Mouse (Mus musculus): ENCODE measurements around the gene Bicra. TPM values are rescaled to one million over a fixed set of nuclear protein-coding genes. Genes with fewer than 3 reads are reported as not detected.

Bicra gene
- polyA plus RNA-seq, 1 experiment from 2014 or later, result 5.0 TPM

DNA sequence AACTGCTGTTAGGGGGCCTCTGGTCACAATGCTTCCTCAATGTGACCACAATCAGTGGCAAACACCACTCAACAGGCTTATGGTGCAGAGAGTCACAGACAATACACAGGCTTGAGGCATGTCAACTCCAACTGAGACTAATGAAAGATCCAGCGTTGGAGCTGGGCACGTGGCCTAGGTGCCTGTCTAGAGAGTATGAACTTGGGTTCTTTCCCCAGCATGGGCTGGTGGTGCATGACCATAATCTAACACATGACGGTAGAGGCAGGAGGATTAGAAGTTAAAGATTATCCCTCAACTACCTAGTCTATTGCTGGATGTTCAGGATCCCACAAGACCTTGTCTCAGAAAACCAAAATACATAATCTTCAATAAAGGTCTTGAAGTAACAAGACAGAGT is 56.0 kb downstream of the Bicra start:
- Histone ChIP-seq H3K4me2 (no peak overlapping the region), H3K4me3 (no peak overlapping the region), H3K9me3 (no peaks in the 10 kb centered on the region), H3K27ac (replicated peaks) (no peak overlapping the region), H3K27me3 (replicated peaks) (no peaks in the 10 kb centered on the region), H3K4me1 (no peaks in the 10 kb centered on the region), H3K9ac (no peak overlapping the region), H3K36me3 (peaks cover 100% of the 10 kb centered on the region)
- WGBS, result 90% methylated on average over 3 of the region's 3 CpGs
- no peak for ATAC-seq (ENCODE audit: extremely low read depth, insufficient number of reproducible peaks, low FRiP score, low TSS enrichment)

DNA sequence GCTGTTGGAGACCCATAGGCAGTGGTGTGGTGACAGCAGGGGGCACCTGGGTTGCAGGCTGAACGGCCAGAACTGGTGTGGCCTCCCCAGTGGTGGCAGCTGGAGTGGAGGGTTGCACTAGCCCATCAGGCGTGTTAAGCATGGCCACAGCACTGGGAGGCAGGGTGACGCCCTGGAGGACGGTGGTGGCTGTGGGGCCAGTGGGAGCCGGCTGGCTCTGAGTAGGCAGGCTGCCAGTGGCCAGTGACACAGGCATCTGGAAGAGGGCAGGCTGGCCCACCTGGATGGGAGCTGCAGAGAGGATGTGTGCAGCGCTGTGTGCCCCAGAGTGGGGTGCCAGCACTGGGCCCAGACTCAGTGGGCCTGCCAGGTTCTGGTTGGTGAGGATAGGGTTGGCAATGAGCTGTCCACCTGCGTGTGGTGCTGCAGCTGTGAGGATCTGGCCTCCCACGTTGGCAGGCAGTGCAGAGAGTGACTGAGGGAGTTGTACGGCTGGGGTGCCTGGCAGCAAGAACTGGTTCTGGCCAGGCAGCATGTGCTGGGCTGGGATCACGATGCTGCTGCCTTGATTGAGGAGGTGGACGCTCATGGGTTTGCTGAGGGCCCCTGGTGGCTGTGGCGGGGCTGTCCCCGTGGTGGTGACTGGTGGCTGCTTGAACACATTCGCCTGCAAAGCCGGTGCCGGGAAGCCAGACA is 59.9 kb downstream of the Bicra start:
- ATAC-seq (ENCODE audit: extremely low read depth, insufficient number of reproducible peaks, low FRiP score, low TSS enrichment), result no peak
- H3K27me3 ChIP-seq (replicated peaks), result no peaks in the 10 kb centered on the region
- H3K36me3 ChIP-seq, result peaks cover 90% of the 10 kb centered on the region
- WGBS, result 86% methylated on average over 16 of the region's 16 CpGs
- H3K9ac ChIP-seq, result no peak overlapping the region
- no peak overlapping the region for H3K4me2 ChIP-seq
- no peaks in the 10 kb centered on the region for H3K9me3 ChIP-seq
- no peak overlapping the region for H3K27ac ChIP-seq (replicated peaks)
- no peak overlapping the region for H3K4me3 ChIP-seq
- 0 out of 2 replicates have a peak, but pooled peaks cover under 1% of the 10 kb centered on the region for H3K4me1 ChIP-seq

- peaks cover 68% of the 10 kb centered on the region for H3K36me3 ChIP-seq
These were observed 64.9 kb downstream of the Bicra start for GRCm38 (mm10) chr7:15982729-15983407.

GRCm38 (mm10) chr7:15981538-15981937 is 66.2 kb downstream of the Bicra start:
- H3K4me3 ChIP-seq, result no peak overlapping the region
- H3K36me3 ChIP-seq, result peaks cover 68% of the 10 kb centered on the region
- peak overlapping the region; percentile 78 for H3K27ac ChIP-seq (replicated peaks)
- peaks cover 30% of the 10 kb centered on the region for H3K4me1 ChIP-seq
- ATAC-seq (ENCODE audit: extremely low read depth, insufficient number of reproducible peaks, low FRiP score, low TSS enrichment), result no peak
- H3K9ac ChIP-seq, result 0 out of 2 replicates have a peak overlapping the region, but pooled peaks have one; percentile 50
- no peaks in the 10 kb centered on the region for H3K9me3 ChIP-seq
- WGBS, result 56% methylated on average over 4 of the region's 4 CpGs
- H3K27me3 ChIP-seq (replicated peaks), result no peaks in the 10 kb centered on the region
- H3K4me2 ChIP-seq, result no peak overlapping the region

More at GRCm38 (mm10) chr7:15982729-15983407, 64.9 kb downstream of the Bicra start:
- H3K9me3 ChIP-seq, result no peaks in the 10 kb centered on the region
- no peaks in the 10 kb centered on the region for H3K27me3 ChIP-seq (replicated peaks)
- H3K4me1 ChIP-seq, result peaks cover 30% of the 10 kb centered on the region
- H3K4me2 ChIP-seq, result no peak overlapping the region
- H3K27ac ChIP-seq (replicated peaks), result no peak overlapping the region
- H3K9ac ChIP-seq, result no peak overlapping the region
- no peak overlapping the region for H3K4me3 ChIP-seq
- no peak for ATAC-seq (ENCODE audit: extremely low read depth, insufficient number of reproducible peaks, low FRiP score, low TSS enrichment)
- WGBS, result 34% methylated on average over 4 of the region's 4 CpGs

DNA sequence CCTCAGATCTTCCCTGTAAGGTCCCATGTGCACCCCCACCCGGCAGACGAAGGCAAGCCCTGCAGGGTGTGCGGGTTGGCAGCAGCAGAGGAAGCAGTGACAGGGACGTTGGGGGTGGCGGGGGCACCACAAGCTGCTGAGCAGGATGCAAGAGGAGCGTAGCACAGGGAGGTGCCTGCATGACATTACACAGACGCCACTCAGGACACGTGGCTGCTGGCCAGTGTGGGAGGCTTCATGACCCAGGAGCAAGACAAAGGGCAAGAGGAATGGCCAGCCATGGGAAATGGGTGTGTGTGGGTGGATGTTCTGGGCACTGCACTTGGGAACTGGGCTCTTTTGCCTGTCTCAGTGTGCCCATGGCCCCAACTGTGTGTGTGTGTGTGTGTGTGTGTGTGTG is 67.5 kb downstream of the Bicra start:
- no peaks in the 10 kb centered on the region for H3K9me3 ChIP-seq
- 53% methylated on average over 8 of the region's 8 CpGs for WGBS
- no peak overlapping the region for H3K4me3 ChIP-seq
- H3K4me2 ChIP-seq, result no peak overlapping the region
- peak; percentile 55; the same call in 1 of the 2 replicates for ATAC-seq (ENCODE audit: extremely low read depth, insufficient number of reproducible peaks, low FRiP score, low TSS enrichment)
- H3K27me3 ChIP-seq (replicated peaks), result no peaks in the 10 kb centered on the region
- peak overlapping the region; percentile 78; the same call in 1 of the 2 replicates for H3K27ac ChIP-seq (replicated peaks)
- peaks cover 64% of the 10 kb centered on the region for H3K36me3 ChIP-seq
- H3K4me1 ChIP-seq, result peaks cover 30% of the 10 kb centered on the region
- H3K9ac ChIP-seq, result peak overlapping the region; percentile 64; the same call in 1 of the 2 replicates

- 72% methylated on average over 4 of the region's 4 CpGs for WGBS
- Histone ChIP-seq H3K4me1 (peaks cover 12% of the 10 kb centered on the region), H3K9ac (no peak overlapping the region), H3K36me3 (peaks cover 91% of the 10 kb centered on the region), H3K4me3 (no peak overlapping the region), H3K27me3 (replicated peaks) (no peaks in the 10 kb centered on the region), H3K9me3 (no peaks in the 10 kb centered on the region), H3K27ac (replicated peaks) (no peak overlapping the region), H3K4me2 (no peak overlapping the region)
- ATAC-seq (ENCODE audit: extremely low read depth, insufficient number of reproducible peaks, low FRiP score, low TSS enrichment), result no peak
These were observed 71.8 kb downstream of the Bicra start for GRCm38 (mm10) chr7:15975904-15976303.

- Histone ChIP-seq H3K4me2 (no peak overlapping the region), H3K9ac (no peak overlapping the region), H3K27me3 (replicated peaks) (no peaks in the 10 kb centered on the region), H3K9me3 (no peaks in the 10 kb centered on the region), H3K4me3 (no peak overlapping the region), H3K4me1 (peaks cover 7% of the 10 kb centered on the region), H3K27ac (replicated peaks) (no peak overlapping the region), H3K36me3 (peaks cover 91% of the 10 kb centered on the region)
- no peak for ATAC-seq (ENCODE audit: extremely low read depth, insufficient number of reproducible peaks, low FRiP score, low TSS enrichment)
- 87% methylated on average over 10 of the region's 10 CpGs for WGBS
These were observed 72.3 kb downstream of the Bicra start for GRCm38 (mm10) chr7:15975451-15975850.

- ATAC-seq (ENCODE audit: extremely low read depth, insufficient number of reproducible peaks, low FRiP score, low TSS enrichment), result no peak
- Histone ChIP-seq H3K4me1 (no peaks in the 10 kb centered on the region), H3K9me3 (no peaks in the 10 kb centered on the region), H3K27ac (replicated peaks) (no peak overlapping the region), H3K4me3 (no peak overlapping the region), H3K4me2 (no peak overlapping the region), H3K9ac (no peak overlapping the region), H3K27me3 (replicated peaks) (no peaks in the 10 kb centered on the region), H3K36me3 (peaks cover 94% of the 10 kb centered on the region)
- 48% methylated on average over 5 of the region's 5 CpGs for WGBS
These were observed 73.0 kb downstream of the Bicra start for GRCm38 (mm10) chr7:15974712-15975111.

DNA sequence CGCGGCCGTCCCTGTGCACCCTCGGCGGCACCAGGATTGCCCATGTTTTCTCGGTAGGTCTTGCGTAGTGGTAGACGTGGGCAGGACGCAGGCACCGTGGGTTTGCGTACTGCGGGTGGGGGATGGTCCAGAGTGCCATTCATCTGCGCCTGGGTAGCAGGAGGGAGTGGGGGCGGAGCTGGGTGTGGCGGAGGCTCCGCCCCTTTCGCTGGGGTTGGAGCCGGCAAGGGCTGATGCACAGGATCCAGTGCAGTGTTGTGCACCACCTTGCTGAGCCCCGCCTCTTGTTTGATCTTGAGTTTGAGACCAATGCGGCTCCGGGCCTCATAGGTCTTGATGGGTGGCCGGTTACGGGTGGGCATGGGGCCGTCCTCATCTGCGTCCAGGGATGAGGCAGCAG is 75.5 kb downstream of the Bicra start:
- WGBS, result 71% methylated on average over 25 of the region's 25 CpGs
- Histone ChIP-seq H3K4me2 (no peak overlapping the region), H3K36me3 (peaks cover 73% of the 10 kb centered on the region), H3K9ac (no peak overlapping the region), H3K4me3 (no peak overlapping the region), H3K4me1 (no peaks in the 10 kb centered on the region), H3K27ac (replicated peaks) (no peak overlapping the region), H3K9me3 (no peaks in the 10 kb centered on the region), H3K27me3 (replicated peaks) (no peaks in the 10 kb centered on the region)
- ATAC-seq (ENCODE audit: extremely low read depth, insufficient number of reproducible peaks, low FRiP score, low TSS enrichment), result no peak

- Histone ChIP-seq H3K9me3 (no peaks in the 10 kb centered on the region), H3K4me3 (no peak overlapping the region), H3K36me3 (peaks cover 51% of the 10 kb centered on the region), H3K9ac (no peak overlapping the region), H3K27me3 (replicated peaks) (no peaks in the 10 kb centered on the region), H3K27ac (replicated peaks) (no peak overlapping the region), H3K4me2 (no peak overlapping the region), H3K4me1 (peaks cover 11% of the 10 kb centered on the region)
- ATAC-seq (ENCODE audit: extremely low read depth, insufficient number of reproducible peaks, low FRiP score, low TSS enrichment), result no peak
- 83% methylated on average over 3 of the region's 3 CpGs for WGBS
These were observed 78.0 kb downstream of the Bicra start for GRCm38 (mm10) chr7:15969674-15970073.

- Histone ChIP-seq H3K27me3 (replicated peaks) (no peaks in the 10 kb centered on the region), H3K4me2 (no peak overlapping the region), H3K9ac (no peak overlapping the region), H3K4me1 (peaks cover 25% of the 10 kb centered on the region), H3K36me3 (peaks cover 47% of the 10 kb centered on the region), H3K4me3 (no peak overlapping the region), H3K27ac (replicated peaks) (no peak overlapping the region), H3K9me3 (no peaks in the 10 kb centered on the region)
- no peak for ATAC-seq (ENCODE audit: extremely low read depth, insufficient number of reproducible peaks, low FRiP score, low TSS enrichment)
- 79% methylated on average over 8 of the region's 8 CpGs for WGBS
These were observed 79.4 kb downstream of the Bicra start for GRCm38 (mm10) chr7:15968322-15968721.

Measured in heart, embryonic 13.5 days (tissue).